Mouse (Mus musculus) gastrocnemius, adult 18-20 months (tissue): ENCODE data around the gene Mettl21a. TPM values are rescaled to one million over a fixed set of nuclear protein-coding genes. Genes with fewer than 3 reads are reported as not detected.
"Not testable (repeated sequence)": the region's sequence is repeated elsewhere in the genome, so short reads cannot be mapped to it uniquely, and the experiment has no call there.

Source experiments
- DNase-seq: peaks from one replicate; pipeline ENCODE4 v3.0.0; 2021; ENCODE audit warnings: low spot score
- long read RNA-seq, 2 experiments: library from polyadenylated mRNA; stranded (forward); transcript quantifications; one replicate each; pipeline ENCODE4 v2.0.0; 2021
- total RNA-seq, 2 experiments: library from RNA; stranded (reverse); gene quantifications; 2 replicates each; pipeline ENCODE4 v1.2.3; 2021

Gene Mettl21a
- total RNA-seq, result 10 to 100 TPM in 1 of 2 experiments, 1 to 10 TPM in 1; 8.7 to 10.9 TPM
- long read RNA-seq, experiment 1, transcript Mettl21a-202 (4 exons, 2,030 nt), result major isoform, 7 of 10 reads
- long read RNA-seq, experiment 1, partial matches to known transcripts, result 0 of 10 reads
- long read RNA-seq, experiment 1, other reads (novel, unspliced or antisense), result 2 of 10 reads
- long read RNA-seq, experiment 2, transcript Mettl21a-202 (4 exons, 2,030 nt), result major isoform, 8 of 12 reads
- long read RNA-seq, experiment 2, partial matches to known transcripts, result 0 of 12 reads
- long read RNA-seq, experiment 2, other reads (novel, unspliced or antisense), result 1 of 12 reads

- DNase-seq, result peak; percentile 93
These were observed at the start of gene Mettl21a for GRCm38 (mm10) chr1:64616881-64617714. Gene Mettl21a (minus strand): TSS chr1:64617242.

GRCm38 (mm10) chr1:64658876-64659275 is 41.8 kb upstream of the Mettl21a start:
- DNase-seq, result no peak

GRCm38 (mm10) chr1:64656423-64657129 is 39.5 kb upstream of the Mettl21a start:
- no peak for DNase-seq

DNA sequence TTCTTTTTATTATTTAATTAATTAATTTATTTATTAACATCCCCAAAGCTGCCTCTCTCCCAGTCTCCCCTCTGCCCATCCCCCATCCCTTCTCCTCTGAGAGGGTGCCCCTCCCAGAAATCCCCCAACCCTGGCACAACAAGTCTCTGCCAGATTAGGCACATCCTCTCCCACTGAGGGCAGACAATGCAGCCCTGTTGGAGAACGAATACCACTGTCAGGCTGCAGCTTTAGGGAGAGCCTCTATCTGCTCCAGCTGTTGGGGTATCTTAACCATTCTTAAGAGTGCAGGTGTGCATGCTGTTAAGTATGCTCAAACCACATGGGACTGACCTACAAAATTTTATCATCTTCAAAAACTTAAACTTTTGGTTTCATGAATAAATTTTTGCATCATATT is 38.4 kb upstream of the Mettl21a start:
- DNase-seq, result no peak

GRCm38 (mm10) chr1:64653701-64654100 is 36.7 kb upstream of the Mettl21a start:
- no peak for DNase-seq

DNA sequence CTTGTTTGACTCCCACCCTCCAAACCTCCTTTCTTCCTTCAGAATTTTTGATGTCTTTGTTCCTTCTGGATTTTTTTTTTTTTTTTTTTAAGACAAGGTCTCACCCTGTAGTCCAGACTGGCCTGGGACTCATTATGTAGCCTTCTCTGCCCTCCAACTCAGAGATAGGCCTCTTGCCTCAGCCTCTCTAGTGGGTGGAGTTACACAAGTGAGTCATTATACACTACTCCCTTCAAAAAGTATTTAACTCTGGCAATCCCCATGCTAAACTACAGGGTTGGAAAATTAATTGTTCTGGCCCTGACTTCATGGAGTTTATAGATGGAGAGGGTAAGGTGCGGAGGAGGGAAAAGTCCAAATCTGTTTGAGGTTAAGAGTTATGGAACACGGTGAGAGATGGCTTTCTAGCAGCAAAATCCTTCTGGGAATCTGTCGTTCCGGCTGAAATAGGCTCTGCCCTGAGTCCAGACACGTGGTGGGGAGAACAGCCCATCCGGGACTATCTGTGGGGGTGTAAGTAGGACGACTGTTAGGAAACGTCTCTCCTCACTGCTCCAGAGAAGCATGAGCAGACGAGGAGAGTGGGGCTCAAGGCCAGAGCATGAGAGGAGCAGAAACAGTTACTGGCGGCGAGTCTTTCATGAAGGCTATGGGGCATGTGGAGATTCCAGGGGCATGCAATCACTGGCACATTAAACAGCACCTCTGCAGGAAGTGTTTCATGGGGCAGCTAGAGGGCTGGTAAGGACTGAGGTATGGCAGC is 32.5 kb upstream of the Mettl21a start:
- DNase-seq, result peak; percentile 9

DNA sequence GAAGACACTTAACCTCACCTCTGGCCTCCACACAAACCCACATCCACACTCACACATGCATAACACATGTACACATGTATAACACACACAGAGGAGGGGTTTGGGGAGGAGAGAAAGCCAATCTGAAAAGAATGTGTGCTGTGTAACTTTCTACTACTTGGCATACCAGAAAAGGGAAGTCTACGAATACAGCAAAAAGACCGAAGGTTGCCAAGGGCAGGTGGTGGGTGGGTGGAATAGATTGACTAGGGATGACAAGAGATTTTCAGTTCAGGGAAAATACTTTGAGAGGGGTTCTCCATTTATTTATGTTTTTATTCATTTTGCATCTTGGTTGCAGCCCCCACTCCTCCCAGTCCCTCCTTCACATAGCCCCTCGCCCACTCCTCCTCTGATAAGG is 27.5 kb upstream of the Mettl21a start:
- DNase-seq, result no peak

GRCm38 (mm10) chr1:64642541-64642940 is 25.5 kb upstream of the Mettl21a start:
- not testable (repeated sequence) for DNase-seq

- DNase-seq, result no peak
These were observed 24.0 kb upstream of the Mettl21a start for GRCm38 (mm10) chr1:64641069-64641468.

DNA sequence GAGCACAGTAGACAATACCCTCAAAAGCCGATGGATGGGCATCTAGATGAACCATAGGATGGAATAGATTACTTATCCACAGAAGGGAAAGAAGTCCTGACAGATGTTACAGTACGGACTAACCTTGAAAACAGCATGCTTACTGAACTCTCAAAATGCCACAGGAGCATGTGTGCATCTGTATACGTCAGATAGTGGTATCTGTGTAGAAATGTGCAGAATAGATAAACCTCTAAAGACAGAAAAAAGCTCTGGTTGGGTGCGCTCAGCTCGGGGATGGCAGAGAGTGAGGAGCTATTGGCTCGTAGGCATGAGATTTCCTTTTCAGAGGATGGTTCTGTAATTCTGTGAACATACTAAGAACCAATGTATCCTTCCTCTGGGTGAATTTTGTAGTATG is 22.2 kb upstream of the Mettl21a start:
- DNase-seq, result no peak

GRCm38 (mm10) chr1:64635624-64636023 is 18.6 kb upstream of the Mettl21a start:
- DNase-seq, result no peak

DNA sequence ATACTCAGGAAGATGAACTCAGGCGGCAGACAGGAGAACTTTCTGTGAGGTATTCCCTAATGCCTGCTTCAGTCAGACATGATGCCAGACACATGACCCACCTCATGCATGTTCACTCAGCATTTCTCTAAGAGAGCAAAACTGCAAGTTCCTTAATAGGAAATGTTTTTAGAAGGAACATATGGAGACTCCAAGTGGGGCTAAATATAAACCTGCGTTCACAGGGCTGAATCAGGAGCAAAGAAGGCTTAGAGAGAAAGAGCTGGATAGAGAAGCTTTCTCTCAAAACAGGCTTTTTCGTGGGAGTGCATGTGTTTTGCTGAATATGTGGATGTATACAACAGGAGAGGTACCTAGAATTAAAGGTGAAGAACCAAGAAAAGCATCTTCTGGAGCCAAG is 16.2 kb upstream of the Mettl21a start:
- DNase-seq, result no peak

GRCm38 (mm10) chr1:64631526-64631925 is 14.5 kb upstream of the Mettl21a start:
- no peak for DNase-seq

- DNase-seq, result no peak
These were observed 8.2 kb upstream of the Mettl21a start for GRCm38 (mm10) chr1:64625214-64625613.

GRCm38 (mm10) chr1:64623558-64624435 is 6.8 kb upstream of the Mettl21a start:
- no peak for DNase-seq

- no peak for DNase-seq
These were observed 4.1 kb upstream of the Mettl21a start for GRCm38 (mm10) chr1:64621116-64621515.

- DNase-seq, result no peak
These were observed 1.2 kb upstream of the Mettl21a start for GRCm38 (mm10) chr1:64618226-64618625.

GRCm38 (mm10) chr1:64617715-64617984 is 608 bp upstream of the Mettl21a start:
- DNase-seq, result peak; percentile 82

DNA sequence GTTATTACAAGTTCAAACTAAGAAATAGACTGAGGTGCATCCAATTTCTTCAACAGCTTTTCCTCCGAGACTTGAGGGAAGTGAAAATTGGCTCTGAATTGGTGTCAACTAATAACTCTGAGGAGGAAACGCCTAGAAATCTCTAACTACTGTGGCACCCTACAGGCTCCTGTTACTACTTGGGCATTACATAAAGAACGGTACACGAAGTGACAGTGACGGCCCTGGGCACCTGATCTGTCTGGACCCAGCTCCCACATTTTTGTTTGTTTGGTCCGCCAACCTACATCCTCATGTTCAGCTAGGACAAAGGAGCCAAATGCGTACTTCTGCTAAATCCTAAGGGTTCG is 536 bp downstream of the Mettl21a start:
- peak; percentile 34 for DNase-seq

DNA sequence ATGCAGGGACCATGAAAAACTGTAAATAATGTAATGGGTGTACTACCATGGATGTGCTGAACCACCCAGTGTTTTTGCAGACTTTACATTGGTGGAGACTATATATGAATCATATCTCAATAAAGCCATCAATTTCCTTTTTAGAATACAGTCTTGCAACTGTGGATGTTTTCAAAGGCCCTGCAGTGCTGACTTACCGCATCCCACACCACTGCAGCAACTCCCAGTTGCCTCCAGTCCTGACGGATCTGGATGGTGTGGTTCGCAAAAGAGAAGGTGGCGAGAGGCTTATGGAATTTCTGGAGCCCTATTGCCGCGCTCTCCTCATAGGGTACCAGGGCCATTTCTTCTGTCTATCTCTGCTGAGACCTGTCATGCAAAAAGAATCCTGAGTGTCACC is 966 bp downstream of the Mettl21a start:
- DNase-seq, result no peak

DNA sequence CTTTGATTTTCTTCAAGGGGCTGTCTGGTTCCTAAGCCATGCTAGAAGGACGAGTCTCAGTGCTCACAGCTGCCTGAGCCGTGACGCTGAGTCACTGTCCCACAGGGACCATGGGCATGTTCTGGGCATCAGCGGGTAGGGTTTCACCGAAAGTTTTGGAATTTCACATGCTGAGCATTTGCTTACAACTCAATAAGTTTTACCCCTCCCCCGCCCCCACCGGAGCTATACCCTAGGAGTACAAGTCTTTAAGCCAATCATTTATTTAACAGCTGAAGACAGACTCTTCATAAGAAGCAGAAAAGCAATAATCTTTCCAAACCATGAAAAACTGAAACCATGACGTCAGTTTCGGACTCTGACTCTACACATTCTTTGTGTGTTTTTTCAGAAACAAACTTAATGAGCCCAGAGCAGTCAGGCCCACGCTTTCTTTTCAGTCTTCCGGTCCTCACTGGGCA is 1.5 kb downstream of the Mettl21a start:
- DNase-seq, result no peak
